Mouse (Mus musculus): ENCODE data around the gene Smpdl3b. TPM values are rescaled to one million over a fixed set of nuclear protein-coding genes. Genes with fewer than 3 reads are reported as not detected.
A peak's percentile ranks its signal among the peaks of the same experiment; 100 is the strongest.
"Not testable (repeated sequence)": the region's sequence is repeated elsewhere in the genome, so short reads cannot be mapped to it uniquely, and the experiment has no call there.

Smpdl3b gene
- polyA plus RNA-seq, 1 experiment from 2014 or later, result 3.9 TPM

DNA sequence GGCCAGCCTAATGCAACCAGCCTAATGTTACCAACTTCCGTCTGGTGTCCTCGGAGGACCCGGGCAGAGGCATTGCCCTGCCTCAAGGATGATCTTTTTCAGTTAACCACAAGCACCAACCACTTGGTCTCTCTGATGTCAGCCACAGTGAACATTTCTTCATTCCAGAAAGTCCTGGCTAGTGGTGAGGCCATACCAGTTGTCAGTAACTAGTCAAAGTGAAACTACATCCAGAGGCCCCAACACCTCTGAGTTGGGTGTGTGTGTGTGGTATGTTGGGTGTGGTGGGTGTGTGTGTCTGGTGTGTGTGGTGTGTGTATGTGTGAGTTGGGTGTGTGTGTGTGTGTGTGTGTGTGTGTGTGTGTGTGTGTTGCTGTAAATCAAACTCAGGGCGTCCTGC is 8.3 kb downstream of the Smpdl3b start:
- Histone ChIP-seq H3K36me3 (ENCODE audit: control insufficient read depth, insufficient read depth) (no peaks in the 10 kb centered on the region), H3K27me3 (ENCODE audit: control insufficient read depth, insufficient read depth, low read length) (no peaks in the 10 kb centered on the region), H3K9me3 (replicated peaks; ENCODE audit: control insufficient read depth, low read length) (no peaks in the 10 kb centered on the region), H3K4me1 (ENCODE audit: control insufficient read depth, insufficient read depth, low read length) (peaks cover 10% of the 10 kb centered on the region), H3K9ac (ENCODE audit: low read length) (no peak overlapping the region), H3K4me2 (ENCODE audit: low read depth, low read length) (no peak overlapping the region), H3K4me3 (ENCODE audit: low read length) (no peak overlapping the region), H3K27ac (ENCODE audit: low read length) (no peak overlapping the region)
- 88% methylated on average over 4 of the region's 4 CpGs for WGBS
- no peak for ATAC-seq (replicated peaks; ENCODE audit: extremely low read depth, insufficient read depth, low FRiP score)

DNA sequence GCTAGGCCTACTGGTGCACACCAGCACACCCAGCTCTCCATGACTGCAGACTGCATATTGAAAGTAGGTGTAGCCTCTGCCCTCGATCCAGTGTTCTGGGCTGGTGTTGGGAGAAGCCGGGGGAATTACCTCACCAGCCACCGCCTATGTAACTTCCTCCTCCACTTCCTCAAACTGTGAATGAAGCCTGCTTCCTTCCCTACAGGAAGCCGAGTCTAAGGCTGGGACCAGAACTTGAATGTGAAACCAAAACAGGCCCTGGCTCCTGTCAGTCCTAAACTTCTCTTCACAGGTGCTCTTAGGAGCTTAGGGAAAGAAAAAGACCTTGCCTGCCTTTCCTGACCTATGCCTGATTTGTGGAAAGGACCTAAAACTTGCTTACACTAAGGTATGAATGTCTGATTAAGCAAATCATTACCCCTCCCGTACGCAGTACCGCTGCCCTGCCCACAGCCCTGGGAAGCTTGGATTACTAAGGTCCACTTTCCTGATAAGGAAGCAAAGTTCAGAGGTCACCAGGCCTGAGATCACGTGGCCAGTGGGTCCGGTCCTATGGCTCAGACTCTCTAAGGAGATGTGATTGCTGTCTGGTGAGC is 9.3 kb downstream of the Smpdl3b start:
- WGBS, result 53% methylated on average over 9 of the region's 9 CpGs
- H3K4me3 ChIP-seq (ENCODE audit: low read length), result peak overlapping the region; percentile 15; the same call in 1 of the 2 replicates
- no peak overlapping the region for H3K9ac ChIP-seq (ENCODE audit: low read length)
- H3K27me3 ChIP-seq (ENCODE audit: control insufficient read depth, insufficient read depth, low read length), result no peaks in the 10 kb centered on the region
- H3K36me3 ChIP-seq (ENCODE audit: control insufficient read depth, insufficient read depth), result no peaks in the 10 kb centered on the region
- no peaks in the 10 kb centered on the region for H3K9me3 ChIP-seq (replicated peaks; ENCODE audit: control insufficient read depth, low read length)
- H3K4me1 ChIP-seq (ENCODE audit: control insufficient read depth, insufficient read depth, low read length), result peaks cover 11% of the 10 kb centered on the region
- H3K27ac ChIP-seq (ENCODE audit: low read length), result peak overlapping the region; percentile 76
- ATAC-seq (replicated peaks; ENCODE audit: extremely low read depth, insufficient read depth, low FRiP score), result peak; percentile 56
- H3K4me2 ChIP-seq (ENCODE audit: low read depth, low read length), result peak overlapping the region; percentile 40

DNA sequence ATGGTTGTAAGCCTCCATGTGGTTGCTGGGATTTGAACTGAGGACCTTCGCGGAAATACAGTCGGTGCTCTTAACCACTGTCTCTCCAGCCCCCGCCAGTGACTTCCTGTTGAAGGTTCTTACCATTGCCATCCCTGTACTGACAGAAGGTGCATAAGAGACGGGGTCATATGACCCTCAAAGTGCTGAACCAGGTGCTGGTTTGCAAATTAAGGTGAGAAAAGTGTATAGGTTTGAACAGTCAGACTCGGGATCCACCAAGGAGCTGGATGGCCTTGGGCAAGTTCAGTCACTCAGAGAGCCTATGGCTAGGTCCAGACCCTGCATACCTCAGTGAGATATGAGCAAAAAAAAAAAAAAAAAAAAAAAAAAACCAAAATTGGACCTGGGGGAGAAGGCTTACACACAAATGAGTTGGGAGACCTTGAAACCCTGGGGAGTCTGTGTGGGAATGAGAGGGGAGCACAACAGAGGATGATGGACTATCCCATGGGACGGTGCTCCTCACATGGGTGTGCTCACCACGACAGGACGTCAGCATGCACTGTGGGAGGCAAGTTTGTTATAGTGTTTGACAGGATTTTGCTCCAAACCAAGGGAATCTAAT is 10.0 kb downstream of the Smpdl3b start:
- ATAC-seq (replicated peaks; ENCODE audit: extremely low read depth, insufficient read depth, low FRiP score), result no peak; the same call in 1 of the 2 replicates
- Histone ChIP-seq H3K27me3 (ENCODE audit: control insufficient read depth, insufficient read depth, low read length) (no peaks in the 10 kb centered on the region), H3K4me1 (ENCODE audit: control insufficient read depth, insufficient read depth, low read length) (peaks cover 11% of the 10 kb centered on the region), H3K27ac (ENCODE audit: low read length) (peak overlapping the region; percentile 76), H3K4me3 (ENCODE audit: low read length) (no peak overlapping the region), H3K9ac (ENCODE audit: low read length) (no peak overlapping the region), H3K4me2 (ENCODE audit: low read depth, low read length) (peak overlapping the region; percentile 40; the same call in 1 of the 2 replicates), H3K36me3 (ENCODE audit: control insufficient read depth, insufficient read depth) (no peaks in the 10 kb centered on the region), H3K9me3 (replicated peaks; ENCODE audit: control insufficient read depth, low read length) (no peaks in the 10 kb centered on the region)
- WGBS, result 85% methylated on average over 9 of the region's 9 CpGs

DNA sequence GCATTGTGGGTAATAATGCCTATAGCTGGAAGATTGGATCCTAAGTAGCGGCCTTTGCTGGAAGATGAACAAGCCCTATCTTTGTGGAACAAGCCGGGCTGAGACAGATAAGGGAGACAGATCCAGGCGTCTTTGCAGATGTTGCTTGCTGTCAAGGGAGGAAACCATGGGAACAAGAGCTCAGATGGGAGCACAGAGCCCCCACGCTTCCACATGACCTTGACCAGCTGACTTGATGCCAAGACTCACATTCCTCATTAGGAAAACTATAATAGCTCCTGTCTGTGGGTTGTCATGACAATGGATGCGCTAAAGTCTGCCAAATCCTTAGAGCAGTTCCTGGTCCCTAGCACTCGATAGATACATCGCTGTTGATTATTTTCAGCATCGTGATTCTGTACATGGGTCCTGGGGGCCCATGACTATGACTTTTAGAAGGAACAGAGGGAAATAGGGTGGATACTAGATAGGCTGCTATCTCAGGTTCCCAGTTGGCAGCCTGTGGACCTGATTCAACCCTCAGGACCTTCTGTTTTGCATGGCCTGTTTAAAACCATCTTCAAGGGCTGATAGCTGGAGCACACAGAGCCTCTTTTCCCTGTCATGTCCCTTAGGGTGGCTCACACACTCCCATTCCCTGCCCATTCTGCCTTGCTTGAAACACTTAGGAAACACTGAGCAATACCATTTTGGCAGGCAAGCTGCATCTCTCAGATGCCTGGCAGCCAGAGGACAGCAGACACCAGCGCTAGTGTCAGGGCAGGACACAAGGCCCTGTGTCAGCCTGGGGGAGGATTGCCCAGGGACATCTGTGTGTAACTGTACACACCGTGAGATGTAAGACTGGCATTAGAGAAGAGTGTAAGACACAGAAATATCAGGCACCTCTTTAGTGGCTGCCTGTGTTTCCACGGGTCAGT is 12.8 kb downstream of the Smpdl3b start:
- H3K4me2 ChIP-seq (ENCODE audit: low read depth, low read length), result no peak overlapping the region
- no peaks in the 10 kb centered on the region for H3K9me3 ChIP-seq (replicated peaks; ENCODE audit: control insufficient read depth, low read length)
- no peak overlapping the region for H3K9ac ChIP-seq (ENCODE audit: low read length)
- peak; percentile 25; the same call in 1 of the 2 replicates for ATAC-seq (replicated peaks; ENCODE audit: extremely low read depth, insufficient read depth, low FRiP score)
- H3K4me1 ChIP-seq (ENCODE audit: control insufficient read depth, insufficient read depth, low read length), result peaks cover 11% of the 10 kb centered on the region
- no peak overlapping the region for H3K27ac ChIP-seq (ENCODE audit: low read length)
- no peaks in the 10 kb centered on the region for H3K36me3 ChIP-seq (ENCODE audit: control insufficient read depth, insufficient read depth)
- no peak overlapping the region for H3K4me3 ChIP-seq (ENCODE audit: low read length)
- no peaks in the 10 kb centered on the region for H3K27me3 ChIP-seq (ENCODE audit: control insufficient read depth, insufficient read depth, low read length)
- WGBS, result 48% methylated on average over 11 of the region's 11 CpGs

DNA sequence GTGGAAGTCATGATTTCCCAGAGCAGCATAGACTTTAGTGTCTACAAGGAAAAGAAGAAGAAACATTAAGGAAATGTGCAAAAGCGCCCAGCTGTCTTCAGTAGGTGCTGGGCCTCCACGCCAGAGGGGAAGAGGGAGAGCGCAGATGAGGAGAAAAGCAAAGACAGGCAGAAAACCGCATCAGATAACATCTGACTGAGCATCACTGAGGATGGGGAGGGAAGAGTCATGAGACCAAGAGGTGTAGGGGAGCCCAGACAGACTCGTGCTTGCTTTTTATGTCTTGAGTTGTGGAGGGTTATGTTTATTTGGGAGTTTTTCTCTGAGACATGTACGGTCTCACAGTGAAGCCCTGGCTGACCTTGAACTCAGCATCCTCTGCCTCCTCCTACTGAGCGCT is 15.6 kb downstream of the Smpdl3b start:
- 79% methylated on average over 7 of the region's 7 CpGs for WGBS
- Histone ChIP-seq H3K27me3 (ENCODE audit: control insufficient read depth, insufficient read depth, low read length) (no peaks in the 10 kb centered on the region), H3K4me3 (ENCODE audit: low read length) (no peak overlapping the region), H3K9me3 (replicated peaks; ENCODE audit: control insufficient read depth, low read length) (no peaks in the 10 kb centered on the region), H3K27ac (ENCODE audit: low read length) (no peak overlapping the region), H3K36me3 (ENCODE audit: control insufficient read depth, insufficient read depth) (no peaks in the 10 kb centered on the region), H3K4me2 (ENCODE audit: low read depth, low read length) (no peak overlapping the region), H3K9ac (ENCODE audit: low read length) (no peak overlapping the region), H3K4me1 (ENCODE audit: control insufficient read depth, insufficient read depth, low read length) (peaks cover 11% of the 10 kb centered on the region)
- no peak for ATAC-seq (replicated peaks; ENCODE audit: extremely low read depth, insufficient read depth, low FRiP score)

DNA sequence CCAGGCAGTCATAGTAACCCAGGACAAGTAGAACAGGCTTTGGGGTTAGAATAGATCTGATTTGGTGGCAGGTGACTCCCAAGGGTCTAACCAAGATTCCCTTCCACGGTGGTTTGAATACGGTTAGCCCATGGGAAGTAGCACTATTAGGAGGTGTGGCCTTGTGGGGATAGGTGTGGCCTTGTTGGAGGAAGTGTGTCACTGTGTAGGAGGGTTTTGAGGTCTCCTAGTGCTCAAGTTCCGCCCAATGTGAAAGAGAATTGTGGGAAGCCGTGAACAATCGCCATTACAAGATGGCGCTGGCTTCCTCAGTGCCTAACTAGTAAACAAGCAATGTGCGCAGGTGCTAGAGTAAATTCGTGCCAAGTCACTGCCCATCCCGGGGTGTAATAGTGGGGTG is 19.9 kb downstream of the Smpdl3b start:
- WGBS, result 85% methylated on average over 9 of the region's 9 CpGs
- ATAC-seq (replicated peaks; ENCODE audit: extremely low read depth, insufficient read depth, low FRiP score); H3K4me2 ChIP-seq (ENCODE audit: low read depth, low read length); H3K9ac ChIP-seq (ENCODE audit: low read length); H3K36me3 ChIP-seq (ENCODE audit: control insufficient read depth, insufficient read depth); H3K4me3 ChIP-seq (ENCODE audit: low read length); H3K9me3 ChIP-seq (replicated peaks; ENCODE audit: control insufficient read depth, low read length); H3K27me3 ChIP-seq (ENCODE audit: control insufficient read depth, insufficient read depth, low read length); H3K4me1 ChIP-seq (ENCODE audit: control insufficient read depth, insufficient read depth, low read length); H3K27ac ChIP-seq (ENCODE audit: low read length): not testable (repeated sequence)

DNA sequence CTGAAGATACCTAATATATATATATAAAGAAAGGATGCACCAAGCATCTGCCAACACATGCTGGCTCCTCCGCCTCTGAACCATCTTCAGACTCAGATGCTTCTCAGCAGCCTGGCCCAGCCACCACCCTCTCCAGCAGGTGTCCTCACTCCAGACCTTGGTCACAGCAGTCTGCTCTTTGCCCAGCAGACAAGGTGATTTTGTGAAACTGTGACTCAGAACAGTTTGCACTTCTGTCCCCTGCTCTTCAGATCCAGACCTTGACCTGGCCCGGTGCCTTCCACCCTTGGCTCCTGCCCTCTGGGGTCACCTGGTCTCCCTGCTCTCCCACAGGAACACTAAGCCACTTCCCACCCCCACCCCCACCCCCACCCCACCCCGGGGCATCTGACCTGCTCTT is 21.2 kb downstream of the Smpdl3b start:
- Histone ChIP-seq H3K4me2 (ENCODE audit: low read depth, low read length) (no peak overlapping the region), H3K4me3 (ENCODE audit: low read length) (no peak overlapping the region), H3K9me3 (replicated peaks; ENCODE audit: control insufficient read depth, low read length) (no peaks in the 10 kb centered on the region), H3K27ac (ENCODE audit: low read length) (no peak overlapping the region), H3K36me3 (ENCODE audit: control insufficient read depth, insufficient read depth) (no peaks in the 10 kb centered on the region), H3K27me3 (ENCODE audit: control insufficient read depth, insufficient read depth, low read length) (no peaks in the 10 kb centered on the region), H3K4me1 (ENCODE audit: control insufficient read depth, insufficient read depth, low read length) (peaks cover 6% of the 10 kb centered on the region; the same call in 1 of the 2 replicates), H3K9ac (ENCODE audit: low read length) (no peak overlapping the region)
- 44% methylated on average over 3 of the region's 3 CpGs for WGBS
- no peak for ATAC-seq (replicated peaks; ENCODE audit: extremely low read depth, insufficient read depth, low FRiP score)

DNA sequence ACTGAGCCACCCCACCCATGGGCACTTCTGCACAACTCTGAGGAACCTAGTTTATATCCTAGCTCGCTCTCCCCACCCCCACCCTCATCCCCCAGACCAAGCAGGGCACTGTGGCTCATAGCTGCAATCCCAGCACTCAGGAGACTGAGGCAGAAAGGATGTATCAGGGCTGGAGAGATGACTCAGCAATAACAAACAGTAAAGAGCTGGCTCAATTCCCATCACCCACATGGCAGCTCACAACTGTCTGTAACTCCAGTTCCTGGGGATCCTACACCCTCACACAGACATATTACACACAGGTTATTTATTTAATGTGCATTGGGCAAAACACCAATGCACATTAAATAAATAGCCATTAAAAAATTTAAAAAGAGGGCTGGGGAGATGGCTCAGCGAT is 21.7 kb downstream of the Smpdl3b start:
- Histone ChIP-seq H3K9me3 (replicated peaks; ENCODE audit: control insufficient read depth, low read length) (no peaks in the 10 kb centered on the region), H3K9ac (ENCODE audit: low read length) (no peak overlapping the region), H3K4me1 (ENCODE audit: control insufficient read depth, insufficient read depth, low read length) (peaks cover 6% of the 10 kb centered on the region; the same call in 1 of the 2 replicates), H3K4me2 (ENCODE audit: low read depth, low read length) (no peak overlapping the region), H3K27me3 (ENCODE audit: control insufficient read depth, insufficient read depth, low read length) (no peaks in the 10 kb centered on the region), H3K36me3 (ENCODE audit: control insufficient read depth, insufficient read depth) (no peaks in the 10 kb centered on the region), H3K27ac (ENCODE audit: low read length) (no peak overlapping the region), H3K4me3 (ENCODE audit: low read length) (no peak overlapping the region)
- 72% methylated on average over 2 of the region's 2 CpGs for WGBS
- ATAC-seq (replicated peaks; ENCODE audit: extremely low read depth, insufficient read depth, low FRiP score), result no peak

DNA sequence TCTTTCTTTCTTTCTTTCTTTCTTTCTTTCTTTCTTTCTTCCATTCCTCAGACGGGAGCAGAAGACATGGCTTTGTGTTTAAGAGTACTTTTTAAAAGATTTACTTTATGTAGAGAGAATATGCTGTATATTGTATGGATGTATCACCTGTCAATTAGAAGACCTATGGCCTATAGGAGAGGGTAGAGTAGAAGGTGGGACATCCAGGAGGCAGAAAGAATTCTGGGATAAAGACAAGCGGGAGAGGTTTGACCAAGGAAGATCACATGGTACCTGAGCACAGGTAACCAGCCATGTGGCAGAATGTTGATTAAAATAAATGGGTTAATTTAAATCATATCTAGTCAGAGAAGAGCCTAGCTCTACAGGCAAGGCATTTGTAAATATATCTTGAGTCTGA is 22.3 kb downstream of the Smpdl3b start:
- Histone ChIP-seq H3K4me2 (ENCODE audit: low read depth, low read length) (no peak overlapping the region), H3K36me3 (ENCODE audit: control insufficient read depth, insufficient read depth) (no peaks in the 10 kb centered on the region), H3K27me3 (ENCODE audit: control insufficient read depth, insufficient read depth, low read length) (no peaks in the 10 kb centered on the region), H3K4me3 (ENCODE audit: low read length) (no peak overlapping the region), H3K4me1 (ENCODE audit: control insufficient read depth, insufficient read depth, low read length) (peaks cover 6% of the 10 kb centered on the region; the same call in 1 of the 2 replicates), H3K9me3 (replicated peaks; ENCODE audit: control insufficient read depth, low read length) (no peaks in the 10 kb centered on the region), H3K27ac (ENCODE audit: low read length) (no peak overlapping the region), H3K9ac (ENCODE audit: low read length) (no peak overlapping the region)
- no peak for ATAC-seq (replicated peaks; ENCODE audit: extremely low read depth, insufficient read depth, low FRiP score)
- WGBS, result 85% methylated on average over 2 of the region's 2 CpGs

Data from heart, embryonic 16.5 days (tissue).